Mouse (Mus musculus) cerebellum, postnatal 4 days (tissue): ENCODE data around the gene Fam243.

Experiments
- DNase-seq, 2 experiments: peaks; one replicate each; pipeline ENCODE4 v3.0.0; 2022; ENCODE audit warnings: low spot score in 2 of 2, mixed read lengths in 1 of 2

The Fam243 gene

DNA sequence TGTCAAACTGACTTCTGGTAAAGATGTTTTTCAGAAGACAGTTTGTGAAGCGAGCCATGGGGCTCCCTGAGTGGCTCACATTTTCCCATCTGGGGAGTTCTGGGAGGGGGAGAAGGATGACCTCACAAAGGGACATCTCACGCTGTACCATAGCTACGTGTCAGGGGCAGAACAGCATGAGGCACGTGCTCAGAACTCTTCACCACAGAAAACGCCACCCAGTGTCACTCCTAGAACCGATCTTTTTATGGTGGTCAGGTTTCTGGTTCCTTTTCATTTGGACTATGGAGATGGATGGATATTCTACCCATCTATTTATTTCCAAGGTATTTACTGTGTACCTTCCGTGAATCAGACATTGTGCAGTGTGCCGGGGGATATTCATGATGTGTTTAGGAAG lies at the start of gene Fam243:
Gene Fam243, minus strand, starts transcription at position 101 of the 400 bp plus-strand sequence.
- no peak for DNase-seq

DNA sequence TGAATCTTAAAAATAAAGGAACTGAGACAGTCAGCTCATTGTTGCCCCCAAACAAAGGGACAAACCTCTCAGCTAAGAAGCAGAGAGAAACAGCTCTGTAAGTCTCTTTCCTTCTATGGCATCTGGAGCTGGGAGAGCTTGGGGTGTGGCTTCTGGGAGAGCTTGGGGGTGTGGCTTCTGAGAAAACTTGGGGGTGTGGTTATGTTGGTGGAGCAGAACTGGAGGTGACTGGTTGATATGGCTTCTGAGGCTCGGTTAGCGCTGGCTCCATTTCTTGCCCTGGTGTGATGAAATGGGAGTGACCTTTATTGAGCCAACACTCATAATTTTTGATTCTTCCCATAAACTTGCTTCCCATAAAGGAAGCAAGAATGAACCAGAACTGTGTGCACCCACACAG lies 48.0 kb upstream of the Fam243 start:
- no peak for DNase-seq

DNA sequence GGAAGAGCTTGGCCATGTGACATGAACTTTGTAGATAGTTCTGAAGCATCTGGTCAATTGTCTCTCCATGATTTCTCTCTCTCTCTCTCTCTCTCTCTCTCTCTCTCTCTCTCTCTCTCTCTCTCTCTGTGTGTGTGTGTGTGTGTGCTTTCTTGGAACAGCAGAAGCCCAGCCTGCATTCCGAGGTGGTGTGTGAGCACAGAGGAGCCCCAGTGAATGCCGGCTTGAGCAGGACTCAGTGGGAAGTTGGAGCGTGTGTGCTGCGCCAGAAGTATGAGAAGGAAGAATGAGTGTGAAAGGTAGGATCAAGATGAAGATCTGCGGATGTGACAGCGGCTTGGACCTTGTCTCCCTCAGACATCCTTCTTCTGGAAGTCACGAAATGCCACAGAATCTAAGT lies 44.2 kb upstream of the Fam243 start:
- DNase-seq, result no peak

GRCm38 (mm10) chr16:92360711-92361110 lies 39.5 kb upstream of the Fam243 start:
- no peak for DNase-seq

- DNase-seq, result no peak
These were observed 38.0 kb upstream of the Fam243 start, which contains the start of gene Kcne1 for GRCm38 (mm10) chr16:92359229-92359628. Kcne1 (minus strand) TSS chr16:92359468.

DNA sequence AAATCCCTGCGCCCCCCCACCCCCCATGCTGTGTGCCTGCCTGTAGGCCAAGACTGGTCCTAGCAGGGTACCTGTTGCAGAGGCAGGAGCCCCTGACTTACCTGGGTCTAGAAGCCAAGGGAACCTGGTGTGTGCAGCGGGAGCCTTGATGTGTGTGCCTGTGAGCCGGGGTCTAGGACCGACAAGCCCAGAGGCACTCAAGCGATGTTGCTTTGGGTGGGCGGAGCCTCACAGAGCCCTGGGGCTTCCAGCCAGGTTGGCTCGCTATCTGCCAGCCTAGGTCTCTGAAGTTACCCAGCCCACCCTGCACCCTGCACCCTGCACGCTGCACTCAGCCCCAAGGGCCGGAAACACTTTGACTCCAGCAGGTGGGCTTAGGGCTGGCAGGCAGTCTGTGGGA lies 37.5 kb upstream of the Fam243 start:
- DNase-seq, result no peak

DNA sequence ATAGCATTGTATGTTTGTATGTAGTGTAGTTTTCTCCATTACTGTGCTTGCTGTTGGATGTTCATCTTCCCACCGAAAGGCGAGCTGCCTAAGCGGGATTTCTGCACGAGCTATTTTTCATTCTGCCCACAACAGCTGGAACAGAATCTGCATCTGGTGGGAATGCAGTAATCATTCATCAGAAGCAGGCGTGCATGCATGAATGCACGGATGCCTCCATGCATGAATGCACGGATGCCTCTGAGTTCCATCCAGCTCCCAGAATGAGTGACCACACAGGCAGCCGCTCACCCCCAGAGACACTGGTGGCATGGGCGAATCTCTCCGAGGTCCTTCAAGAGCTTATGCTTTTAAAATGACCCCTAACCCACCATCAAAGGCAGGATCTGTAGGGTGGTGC lies 36.3 kb upstream of the Fam243 start:
- DNase-seq, result no peak

DNA sequence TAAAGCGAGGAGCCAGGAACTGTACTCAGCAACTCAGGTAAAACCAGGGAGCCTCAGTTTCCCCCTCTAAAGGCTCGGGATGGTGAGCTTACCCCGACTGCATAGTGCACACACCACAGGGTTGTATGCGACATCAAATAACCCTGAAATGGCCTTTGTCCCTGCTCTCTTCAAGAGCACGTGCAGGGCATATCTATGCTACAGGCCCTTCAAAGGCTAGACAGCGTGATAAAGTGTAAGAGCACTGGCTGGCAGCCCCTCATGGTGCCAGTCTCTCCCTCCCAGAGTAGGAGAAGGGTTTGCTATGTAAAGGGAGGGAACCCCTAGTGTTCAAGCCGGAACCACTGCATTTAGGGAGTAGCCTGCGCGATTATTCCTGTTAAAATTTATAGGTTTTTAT lies 35.8 kb upstream of the Fam243 start:
- no peak for DNase-seq

DNA sequence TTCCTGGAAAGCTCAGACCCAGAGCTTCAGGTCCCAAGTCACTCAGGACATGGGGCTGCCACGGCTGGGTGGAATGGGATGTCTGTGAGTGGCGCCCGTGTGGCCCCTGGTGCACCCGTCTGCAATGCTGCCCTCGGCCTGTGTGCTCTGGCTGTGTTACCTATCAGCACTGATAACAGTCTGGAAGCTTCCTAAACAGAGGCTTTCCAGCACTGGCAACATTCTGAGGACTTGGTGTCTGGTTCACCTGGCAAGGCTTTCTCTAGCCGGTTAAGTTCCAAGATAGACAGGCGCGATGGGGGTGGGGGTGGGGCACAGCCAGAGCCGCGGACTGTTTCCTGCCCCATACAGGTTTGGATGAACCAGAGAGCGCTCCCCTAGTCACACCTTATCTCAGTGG lies 34.7 kb upstream of the Fam243 start:
- no peak for DNase-seq

DNA sequence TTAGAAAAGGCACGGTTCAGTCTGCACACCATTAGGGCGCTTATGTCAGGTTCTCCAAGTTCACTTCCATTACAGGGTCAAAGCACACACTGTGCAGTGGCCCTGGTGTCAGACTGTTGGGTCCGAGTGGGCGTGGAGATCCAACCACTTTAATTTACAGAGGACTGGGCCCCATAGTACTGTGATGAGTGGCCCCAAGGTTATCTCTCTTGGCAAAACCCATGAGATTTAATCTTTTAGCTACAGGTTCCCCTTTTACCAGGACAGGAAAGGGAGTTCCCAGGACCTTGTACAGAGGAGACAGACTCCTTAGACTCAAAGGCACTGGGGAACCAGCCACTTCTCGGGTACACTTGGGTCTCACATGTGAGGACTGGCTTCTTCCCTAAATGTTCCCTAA lies 34.1 kb upstream of the Fam243 start:
- DNase-seq, result no peak

GRCm38 (mm10) chr16:92353897-92354296 lies 32.7 kb upstream of the Fam243 start:
- DNase-seq, result no peak

DNA sequence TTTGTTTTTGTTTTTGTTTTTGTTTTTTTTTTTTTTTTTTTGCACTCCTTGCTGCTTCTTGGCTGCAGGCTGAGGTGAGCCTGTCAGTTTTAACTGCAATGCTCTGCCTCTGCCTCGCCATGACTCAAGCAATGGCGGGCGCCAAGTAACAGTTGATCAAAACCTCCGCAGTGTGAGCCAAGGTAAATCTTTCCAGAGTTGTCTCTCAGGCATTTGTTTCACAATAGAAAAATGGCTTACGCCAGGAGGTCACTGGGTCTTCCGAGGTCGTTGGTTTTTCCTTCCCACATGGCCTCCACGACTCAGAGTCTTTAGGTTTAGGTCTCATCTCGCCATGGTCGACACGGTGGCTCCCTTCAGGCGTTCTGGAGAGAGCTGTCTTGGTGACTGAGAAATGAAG lies 32.1 kb upstream of the Fam243 start:
- DNase-seq, result no peak

DNA sequence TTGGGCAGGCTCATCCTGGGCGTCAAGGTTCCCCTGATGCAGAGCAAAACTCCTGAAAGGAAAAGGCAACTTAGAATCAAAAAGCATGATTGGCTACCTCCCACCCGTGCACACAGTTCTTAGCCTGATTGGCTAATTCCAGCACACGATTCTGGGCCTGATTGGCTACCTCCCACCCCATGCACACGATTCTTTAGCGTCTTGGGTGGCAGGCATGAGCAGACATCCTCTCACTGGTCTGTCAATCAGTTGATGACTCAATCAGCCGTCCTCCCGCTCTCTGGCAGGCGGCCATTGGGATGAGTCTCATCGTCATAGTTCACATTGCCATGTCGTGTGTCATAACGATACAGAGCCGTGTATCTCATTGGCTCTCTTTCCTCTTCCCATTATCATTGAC lies 27.7 kb upstream of the Fam243 start:
- DNase-seq, result peak in 1 of 2 experiments; percentile 71

- peak in 1 of 2 experiments; percentile 52 for DNase-seq
These were observed 25.2 kb upstream of the Fam243 start for GRCm38 (mm10) chr16:92346297-92346916.

- no peak for DNase-seq
These were observed 23.9 kb upstream of the Fam243 start for GRCm38 (mm10) chr16:92345177-92345576.

GRCm38 (mm10) chr16:92340612-92341511 lies 19.6 kb upstream of the Fam243 start:
- peak; percentile 53 to 79 for DNase-seq

DNA sequence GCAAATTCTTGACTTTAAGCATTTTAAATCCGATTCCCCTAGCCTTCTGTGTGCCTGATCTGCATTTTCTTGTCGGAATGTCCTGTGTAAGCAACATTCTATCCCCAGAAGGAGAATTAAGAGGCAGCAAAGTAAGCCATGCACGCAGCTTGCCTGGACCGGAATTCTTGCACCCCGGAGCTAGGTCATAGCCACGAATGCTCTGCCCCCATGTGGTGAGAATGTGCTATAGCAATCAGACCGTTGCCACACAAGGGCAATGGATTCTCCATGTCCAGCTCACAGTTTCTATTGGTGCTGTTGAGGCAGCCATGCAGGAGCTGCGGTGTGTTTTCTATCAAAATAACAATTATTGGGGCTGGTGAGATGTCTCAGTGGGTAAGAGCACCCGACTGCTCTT lies 15.0 kb upstream of the Fam243 start:
- peak; percentile 67 to 81 for DNase-seq

DNA sequence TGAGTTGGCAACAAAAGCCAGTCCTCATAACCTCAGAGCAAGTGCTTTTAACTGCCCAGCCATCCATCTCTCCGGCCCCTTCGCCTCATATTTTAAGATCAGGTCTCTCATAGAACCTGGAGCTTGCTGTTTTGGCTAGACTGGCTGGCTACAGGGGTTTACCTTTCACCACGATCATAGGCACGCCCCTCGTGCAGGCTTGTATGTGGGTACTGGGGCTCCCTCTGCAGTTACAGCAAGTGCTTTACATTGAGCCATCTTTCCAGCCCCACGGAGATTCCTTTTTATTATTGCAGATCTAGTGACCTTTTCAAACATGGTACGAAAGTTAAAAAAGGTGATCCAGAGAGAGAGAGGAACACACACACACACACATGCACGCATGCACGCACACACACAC lies 13.4 kb upstream of the Fam243 start:
- no peak for DNase-seq

GRCm38 (mm10) chr16:92330966-92331365 lies 9.7 kb upstream of the Fam243 start:
- no peak for DNase-seq

- DNase-seq, result no peak
These were observed 6.7 kb upstream of the Fam243 start for GRCm38 (mm10) chr16:92327911-92328310.

GRCm38 (mm10) chr16:92325062-92325406 lies 3.8 kb upstream of the Fam243 start:
- no peak for DNase-seq

- no peak for DNase-seq
These were observed 3.2 kb upstream of the Fam243 start for GRCm38 (mm10) chr16:92324309-92325061.

GRCm38 (mm10) chr16:92320361-92320760 lies 880 bp downstream of the Fam243 start:
- DNase-seq, result no peak
